Mouse (Mus musculus) heart, postnatal 10 days (tissue): ENCODE data around the gene Stk33. TPM values are rescaled to one million over a fixed set of nuclear protein-coding genes. Genes with fewer than 3 reads are reported as not detected.
A peak's percentile ranks its signal among the peaks of the same experiment; 100 is the strongest.

ENCODE experiments used
- DNase-seq, 2 experiments: peaks; one replicate each; pipeline ENCODE4 v3.0.0; 2021
- intact Hi-C: fragments of 180-260 bp; cut with DNase I; formaldehyde crosslinking; loops from one replicate; pipeline ENCODE4 v1.15.1; 2025
- total RNA-seq, 2 experiments: library from RNA; stranded (reverse); gene quantifications; 2 replicates each; pipeline ENCODE4 v1.2.3; 2021

Gene Stk33
- total RNA-seq, 2 experiments from 2014 or later: not detected

DNA sequence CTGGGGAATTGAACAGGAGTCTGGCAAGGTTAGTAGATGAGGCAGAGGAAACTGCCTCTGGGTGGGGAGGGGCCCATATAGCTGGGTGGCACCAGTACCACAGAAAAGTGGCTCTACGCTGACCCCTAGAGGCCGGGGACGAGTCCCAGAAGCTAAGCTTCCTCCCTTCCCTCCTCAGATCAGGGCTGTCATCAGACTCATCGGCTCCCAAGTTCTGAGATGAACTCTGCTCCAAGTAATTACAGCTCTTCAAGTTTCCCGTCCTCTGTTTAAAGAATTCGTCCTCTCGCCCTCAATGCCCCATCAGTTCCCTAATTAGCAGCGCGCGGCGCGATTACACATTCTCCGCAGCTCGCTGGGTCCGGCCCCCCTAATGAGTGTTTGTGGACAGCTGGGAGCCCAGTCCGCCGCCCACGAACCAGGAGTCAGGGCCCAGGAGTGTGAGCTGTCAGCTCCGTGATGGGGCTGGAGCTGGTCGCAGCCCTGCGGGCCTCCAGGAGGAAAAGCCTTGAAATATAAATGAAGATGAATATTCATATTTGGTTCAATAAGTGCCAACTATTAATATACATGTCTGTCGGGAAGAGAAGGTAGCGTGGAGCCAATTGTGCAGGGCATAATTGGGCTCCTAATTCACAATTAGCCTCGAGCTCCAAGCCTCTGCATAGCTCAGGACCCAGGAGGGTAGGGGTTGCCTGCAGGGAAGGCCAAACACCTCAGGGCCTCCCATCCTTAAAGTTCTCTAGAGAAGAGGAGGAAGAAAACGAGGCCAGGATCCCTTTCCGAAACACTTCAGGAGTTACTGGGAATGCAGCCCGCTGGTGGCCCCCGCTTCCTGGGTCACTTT, 183.2 kb downstream of the Stk33 start:
- intact Hi-C loops: no loop called here
- peak; percentile 44 to 59 for DNase-seq

DNA sequence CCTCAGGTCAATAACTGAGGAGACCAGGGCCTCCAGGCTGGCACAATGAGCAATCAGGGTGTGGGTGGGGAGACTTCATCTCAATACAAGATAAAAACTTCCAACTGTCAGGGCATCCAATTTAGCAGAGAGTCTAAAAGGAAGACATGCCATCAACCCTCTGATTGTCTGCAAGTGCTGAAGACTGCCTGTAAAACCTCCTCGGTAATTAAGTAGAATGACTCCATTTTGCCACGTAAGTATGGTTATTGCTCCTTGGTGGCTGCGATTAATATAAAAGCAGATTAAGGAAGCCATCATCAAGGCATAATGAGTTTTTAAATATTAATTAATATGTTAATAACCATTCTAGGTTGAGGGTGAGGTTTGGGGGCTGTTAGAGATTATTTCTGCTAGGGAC, 187.5 kb downstream of the Stk33 start:
- no peak for DNase-seq
- intact Hi-C loops: no loop called here

DNA sequence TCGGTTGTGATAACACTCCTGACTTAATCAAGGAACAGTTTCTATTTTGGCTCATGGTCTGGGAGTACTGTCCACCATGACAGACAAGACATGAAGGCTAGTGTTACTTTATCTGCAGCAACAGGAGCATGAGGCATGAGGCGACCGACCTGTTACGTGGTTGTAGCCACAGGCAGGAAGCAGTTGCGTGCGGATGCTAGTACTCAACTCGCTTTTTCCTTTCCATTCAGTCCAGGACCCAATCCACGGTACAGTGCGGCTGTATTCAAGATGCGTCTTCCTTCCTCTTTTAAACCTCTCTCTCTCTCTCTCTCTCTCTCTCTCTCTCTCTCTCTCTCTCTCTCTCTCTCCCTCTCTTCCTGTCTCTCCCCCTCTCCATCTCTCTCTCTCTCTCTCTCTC, 194.1 kb downstream of the Stk33 start:
- intact Hi-C loops: no loop called here

DNA sequence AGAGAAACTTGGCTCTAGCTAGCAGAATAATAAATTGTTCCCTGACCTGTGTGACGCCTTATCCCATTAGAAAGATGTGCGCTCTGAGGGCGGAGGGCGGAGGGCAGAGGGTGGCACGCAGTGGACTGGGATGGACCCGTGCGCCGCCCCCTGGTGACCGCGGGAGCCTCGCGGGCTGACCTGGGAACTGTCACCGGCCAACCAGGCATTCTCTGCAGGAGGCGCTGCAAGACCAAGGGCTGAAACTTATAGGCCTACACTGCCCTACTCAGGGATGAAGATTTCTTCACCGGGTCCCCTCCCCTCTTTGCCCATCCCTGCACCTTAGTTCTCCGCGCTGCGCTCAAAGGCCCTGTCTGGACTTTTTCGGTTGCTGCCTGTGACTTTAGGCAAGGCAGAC, 197.6 kb downstream of the Stk33 start:
- peak; percentile 5 to 18 for DNase-seq
- intact Hi-C loops: no loop called here

More for the DNA sequence above, 194.1 kb downstream of the Stk33 start:
- no peak for DNase-seq

DNA sequence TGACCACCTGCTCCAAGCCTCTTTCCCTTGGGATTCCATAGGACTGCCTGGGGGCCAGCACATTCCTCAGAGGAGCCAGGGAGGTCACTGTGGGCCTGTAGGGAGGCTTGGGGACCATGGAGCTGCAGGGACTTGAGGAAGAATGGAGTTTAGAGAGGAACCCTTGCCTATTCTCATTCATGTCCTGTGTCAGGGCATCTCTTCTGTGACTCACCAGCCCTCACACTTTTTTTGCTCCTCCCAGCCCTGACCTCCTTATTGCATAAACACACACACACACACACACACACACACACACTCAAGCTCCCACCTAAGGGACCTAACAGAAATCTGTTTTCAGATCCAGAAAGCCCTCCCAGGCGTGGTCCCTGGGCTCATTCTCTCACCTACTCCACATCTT, 199.5 kb downstream of the Stk33 start:
- no peak for DNase-seq
- intact Hi-C loops: no loop called here

DNA sequence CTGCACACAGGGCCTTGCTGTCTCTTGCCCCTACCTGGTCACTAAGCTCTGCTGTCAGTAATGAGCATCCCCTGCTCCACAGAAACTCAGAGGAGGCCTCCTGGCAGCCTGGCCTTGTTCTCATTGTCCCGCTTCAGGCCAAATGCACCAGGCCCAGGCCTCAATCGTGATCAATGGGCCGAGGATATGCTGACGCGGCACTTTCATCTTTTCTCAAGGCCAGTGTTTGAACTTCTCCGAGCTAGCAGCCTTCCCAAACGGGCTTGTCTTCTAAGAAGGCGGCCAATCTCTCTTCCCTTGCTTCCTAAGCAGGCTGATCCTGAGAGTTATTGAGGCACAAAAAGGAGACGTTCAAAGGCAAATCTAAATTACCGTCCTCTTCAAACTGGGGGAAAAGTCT, 200.2 kb downstream of the Stk33 start:
- no peak for DNase-seq
- intact Hi-C loops: no loop called here

DNA sequence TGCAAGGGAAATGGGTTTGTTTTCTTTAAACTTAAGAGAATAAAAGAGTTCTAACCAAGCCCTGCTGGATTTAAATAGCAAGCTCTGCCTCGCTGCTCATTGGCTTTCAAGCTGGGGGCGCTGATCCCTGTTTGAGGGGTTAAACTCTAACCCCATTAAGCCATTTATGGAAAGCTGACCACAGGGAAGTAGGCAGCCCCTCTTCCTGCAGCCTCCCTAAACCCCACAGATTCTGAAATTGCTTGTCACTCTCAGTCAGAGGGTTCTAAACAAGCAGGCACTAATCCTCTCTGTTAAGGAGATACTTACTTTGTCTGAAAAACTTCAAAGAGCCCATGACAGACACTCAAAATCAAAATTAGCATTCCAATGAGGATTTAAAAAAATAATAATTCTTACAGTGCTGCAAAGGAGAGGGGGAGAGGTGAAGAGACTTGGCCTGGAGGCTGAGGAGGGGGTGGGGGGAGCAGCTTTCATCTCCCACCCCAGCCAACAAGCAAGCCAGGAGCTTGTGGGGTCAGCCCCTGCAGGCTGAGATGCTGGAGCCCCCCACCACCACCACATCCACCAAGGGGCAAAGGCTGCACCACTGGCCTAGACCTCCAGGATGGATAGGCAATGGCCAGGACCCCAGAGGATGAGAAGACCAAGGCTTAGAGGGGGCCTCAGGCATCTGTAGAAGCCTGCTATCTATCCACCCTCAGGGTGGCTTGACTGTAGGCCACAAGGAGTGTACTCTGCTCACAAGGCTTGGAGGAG, 203.8 kb downstream of the Stk33 start:
- DNase-seq: no peak
- intact Hi-C loops: loop anchor here (5.0 kb wide), 2 partner anchors 57 to 187 kb away; no protein-coding TSS in a partner anchor

DNA sequence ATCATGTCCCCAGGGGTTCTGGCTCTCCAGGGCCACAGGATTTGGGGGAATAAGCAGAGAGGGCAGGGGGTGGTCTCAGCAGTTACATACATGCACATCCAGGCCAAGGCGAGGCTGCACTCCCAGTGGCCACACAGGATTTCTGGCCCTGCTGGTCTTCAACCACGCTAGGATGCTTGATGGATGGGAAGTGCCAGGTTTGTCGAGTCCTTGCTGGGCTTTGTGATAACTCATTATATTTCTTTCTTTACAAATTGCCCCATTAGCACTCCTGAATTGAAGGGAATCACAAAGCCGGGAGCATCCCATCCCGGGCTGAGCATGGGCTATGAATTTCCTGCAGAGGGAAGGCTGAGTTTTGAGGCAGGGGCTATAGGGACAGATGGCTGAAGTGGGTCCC, 204.4 kb downstream of the Stk33 start:
- intact Hi-C loops: loop anchor here (5.0 kb wide), 2 partner anchors 58 to 188 kb away; no protein-coding TSS in a partner anchor
- no peak for DNase-seq

DNA sequence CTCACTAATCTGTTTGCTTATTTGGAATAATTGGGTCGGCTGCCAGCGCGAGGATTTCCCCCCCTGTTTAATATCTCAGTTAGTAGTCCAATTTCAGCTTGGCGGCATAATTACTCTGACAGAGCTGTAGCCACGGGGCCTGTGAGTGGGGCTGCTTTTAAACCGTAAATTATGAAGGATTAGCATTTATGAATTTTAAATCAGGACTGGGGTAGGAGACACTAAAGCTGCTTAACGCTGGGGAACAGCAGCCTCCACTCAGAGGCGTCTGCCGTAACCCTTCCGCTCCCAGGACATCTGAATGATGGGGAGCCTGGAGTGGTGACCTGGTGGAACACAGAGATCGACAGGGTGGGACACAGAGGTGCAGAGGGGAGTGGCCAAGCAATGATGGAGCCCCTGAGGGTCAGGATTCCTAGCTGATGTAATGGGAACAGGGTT, 207.0 kb downstream of the Stk33 start:
- no peak for DNase-seq
- intact Hi-C loops: loop anchor here (5.0 kb wide), 2 partner anchors 60 to 190 kb away; no protein-coding TSS in a partner anchor

DNA sequence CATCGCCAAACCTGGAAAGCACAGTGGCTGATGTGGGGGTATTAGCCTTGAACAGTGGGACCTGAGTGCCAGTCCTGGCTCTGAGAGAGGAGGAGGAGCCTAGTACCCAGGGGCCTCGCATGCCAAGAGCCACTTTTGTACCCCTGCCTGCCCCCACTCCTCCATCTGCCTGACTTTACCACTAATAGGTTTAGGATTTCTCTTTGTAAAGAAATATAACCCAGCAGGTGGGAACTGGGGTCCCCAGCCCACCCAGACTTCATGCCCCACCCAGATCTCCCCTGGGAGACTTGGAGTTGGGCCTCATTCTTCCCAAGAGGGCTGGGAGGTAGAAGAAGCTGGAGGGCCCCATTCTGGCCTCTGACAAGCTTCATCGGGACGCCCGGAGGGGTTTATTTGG, 207.6 kb downstream of the Stk33 start:
- intact Hi-C loops: loop anchor here (5.0 kb wide), 2 partner anchors 61 to 191 kb away; no protein-coding TSS in a partner anchor
- DNase-seq: no peak

DNA sequence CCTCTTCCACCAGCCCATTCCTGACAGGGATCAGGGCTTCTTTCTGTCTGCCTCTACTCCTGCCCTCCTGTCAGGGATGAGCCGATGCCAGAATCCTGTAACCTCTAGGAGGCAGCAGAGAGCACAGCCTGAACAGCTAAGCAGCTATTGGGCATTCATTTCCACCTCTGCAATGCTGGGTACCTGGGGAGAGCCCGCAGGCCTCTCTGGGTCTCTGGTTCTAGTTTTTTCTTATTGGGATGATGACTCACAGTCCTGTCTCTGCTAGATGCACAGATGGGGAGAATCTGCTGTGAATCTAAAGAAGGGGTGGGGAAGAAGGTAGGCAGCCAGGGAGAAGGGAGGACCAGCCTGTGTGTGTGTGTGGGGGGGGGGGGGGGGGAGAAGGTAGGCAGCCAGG, 208.1 kb downstream of the Stk33 start:
- DNase-seq: peak; percentile 68 to 78
- intact Hi-C loops: loop anchor here (5.0 kb wide), 2 partner anchors 61 to 191 kb away; no protein-coding TSS in a partner anchor

Other genes starting within 250 kb of the Stk33 start
- under 1 TPM; 0.10 to 0.12 TPM for gene Trim66, start 69.1 kb upstream of the Stk33 start, total RNA-seq
- gene Rpl27a, start 80.1 kb upstream of the Stk33 start, total RNA-seq: 100 to 1,000 TPM; 117 to 118 TPM